9 mouse cellular contexts compared by ENCODE assay signal in genomic region chr6:143164906-143165255, GRCm38 (mm10).
"Had no signal": no experiment of that assay in that cellular context is flagged by ENCODE, and none has a peak within 500 bp of the region (broad histone marks: within the 10 kb centered on the region; RNA-seq: fewer than 3 reads in every experiment).

No protein-coding gene starts in this region.

- H3K27me3 ChIP-seq: liver, embryonic 13.5 days had no signal

- H3K9me3 ChIP-seq: liver, embryonic 13.5 days had no signal

- H3K4me3 ChIP-seq: liver, embryonic 13.5 days had no signal

- H3K9ac ChIP-seq: liver, embryonic 13.5 days had no signal

- DNase-seq: kidney, postnatal 36 days; layer of hippocampus, postnatal 36 days; lung, adult 2 months; lung, postnatal 14 days; lung, postnatal 4 days; midbrain, embryonic 14.5 days; thymus, adult 18-20 months had no signal

- H3K27ac ChIP-seq: kidney, postnatal 0 days; liver, embryonic 13.5 days had no signal

- H3K36me3 ChIP-seq: liver, embryonic 13.5 days had no signal
